Mouse (Mus musculus) spleen, postnatal 36 days (tissue): ENCODE measurements at regions not wholly inside any gene's neighbourhood (a gene's known extent, or its start where the extent isn't known, plus 50 kb on each side); places are given as distances from the start of the nearest gene placed in this dataset.
A peak's percentile ranks its signal among the peaks of the same experiment; 100 is the strongest.

ENCODE experiments used
- DNase-seq, 2 experiments: peaks; one replicate each; pipeline ENCODE4 v3.0.0; 2022; ENCODE audit warnings: low spot score in 2 of 2, mixed read lengths in 1 of 2

DNA sequence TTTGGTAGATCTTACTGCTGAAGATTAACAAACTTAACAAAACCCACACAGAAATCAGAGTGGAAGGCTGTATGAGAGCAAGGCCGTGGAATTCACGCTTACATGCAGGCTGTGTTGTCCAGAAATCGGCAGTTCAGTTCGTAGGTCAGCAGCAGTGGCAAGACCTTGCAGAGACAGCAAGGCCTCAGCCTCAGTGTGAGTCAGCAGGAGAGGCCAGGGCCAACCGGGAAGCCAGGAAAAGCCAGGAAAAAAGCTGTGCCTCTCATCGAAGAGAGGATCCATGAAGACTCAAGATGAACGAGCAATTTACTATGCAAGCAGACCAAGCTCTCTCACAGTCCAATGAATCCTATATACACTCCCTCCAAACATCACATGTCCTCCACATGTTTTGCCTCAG, 103.4 kb upstream of the 1700021F07Rik start:
- no peak for DNase-seq

DNA sequence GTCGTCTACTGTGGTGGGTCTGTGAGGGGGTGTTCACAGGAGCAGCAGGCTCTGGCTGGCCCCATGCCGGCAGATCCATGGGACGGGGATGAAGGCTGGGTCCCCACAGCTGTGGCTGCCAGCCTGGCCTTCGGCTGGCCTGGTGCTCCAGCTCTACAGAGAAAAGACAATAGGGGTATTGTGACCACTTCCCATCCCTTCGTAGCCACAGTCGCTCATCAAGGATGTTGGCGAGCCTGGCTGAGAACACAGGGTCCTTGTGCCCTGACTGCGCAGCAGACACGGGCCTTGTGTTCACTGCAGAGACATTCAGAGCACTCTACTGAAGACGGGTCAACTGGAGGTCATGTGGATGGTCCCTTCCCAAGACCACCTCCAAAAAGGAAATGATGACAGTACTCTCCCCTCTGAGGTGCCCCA, 102.4 kb upstream of the 1700021F07Rik start:
- DNase-seq: no peak

DNA sequence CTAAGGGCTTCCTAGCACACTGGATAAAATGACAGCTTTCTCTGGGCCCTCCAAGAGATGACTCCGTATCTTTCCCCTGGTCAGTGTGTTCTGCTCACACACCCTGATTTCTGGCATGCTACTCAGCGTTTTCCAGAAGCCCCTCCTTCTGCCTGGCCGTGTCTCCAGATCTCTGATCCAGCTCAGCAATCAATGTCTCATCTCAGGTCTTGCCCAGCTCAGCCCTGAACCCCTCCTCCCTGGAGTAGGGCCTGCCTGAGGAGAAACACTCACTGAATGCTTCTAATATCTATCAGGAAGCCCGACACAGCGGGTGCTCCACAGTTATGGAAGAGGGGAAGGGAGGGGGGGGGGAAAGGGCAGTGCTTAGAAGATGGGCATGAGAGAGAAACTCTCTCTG, 101.9 kb upstream of the 1700021F07Rik start:
- no peak for DNase-seq

GRCm38 (mm10) chr2:173424875-173425274, 97.5 kb upstream of the 1700021F07Rik start:
- no peak for DNase-seq

GRCm38 (mm10) chr2:173425754-173426153, 96.6 kb upstream of the 1700021F07Rik start:
- DNase-seq: no peak

DNA sequence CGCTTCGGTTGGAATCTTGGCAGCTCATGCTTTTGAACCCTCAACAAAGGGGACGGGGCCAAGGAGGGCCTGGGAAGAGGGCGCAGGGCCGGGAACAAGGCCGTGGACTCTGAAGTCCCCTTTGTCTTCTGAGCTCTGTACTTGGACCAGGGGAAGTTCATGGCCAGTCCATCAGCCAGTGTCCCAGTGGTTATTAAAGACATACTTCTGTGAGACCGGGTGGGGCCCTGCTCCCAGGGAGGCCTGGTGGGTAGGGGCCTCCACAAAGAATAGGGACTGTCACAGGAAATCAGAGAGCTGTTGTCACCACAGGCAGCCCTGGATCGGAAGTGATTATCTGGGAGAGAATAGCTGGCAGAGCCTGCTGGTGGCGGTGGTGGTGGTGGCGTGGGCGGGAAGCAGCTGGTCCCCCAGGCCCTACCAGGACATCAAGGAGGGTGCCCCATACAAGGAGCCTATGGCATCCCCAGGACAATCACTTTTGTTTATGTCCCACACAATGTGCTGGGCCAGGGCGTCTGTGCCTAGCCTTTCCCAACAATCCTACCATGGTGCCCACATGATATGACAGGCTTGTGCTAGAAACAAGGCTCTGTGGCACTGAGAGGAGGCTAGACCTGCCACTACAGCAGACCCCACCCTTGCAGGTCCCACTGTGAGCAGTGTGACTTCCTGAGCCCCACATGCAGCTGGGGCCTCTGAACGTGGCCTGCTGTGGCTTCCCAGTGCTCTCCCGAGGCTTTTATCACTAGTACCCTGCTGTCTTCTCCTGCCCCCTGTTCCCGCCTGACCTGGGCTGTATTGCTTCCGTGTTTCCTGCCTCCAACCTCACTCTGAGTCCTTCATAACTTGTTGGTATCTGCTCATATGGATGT, 96.0 kb upstream of the 1700021F07Rik start:
- peak in 1 of 2 experiments; percentile 21 for DNase-seq

- no peak for DNase-seq
Observed at GRCm38 (mm10) chr2:173427888-173428450, 94.4 kb upstream of the 1700021F07Rik start.

DNA sequence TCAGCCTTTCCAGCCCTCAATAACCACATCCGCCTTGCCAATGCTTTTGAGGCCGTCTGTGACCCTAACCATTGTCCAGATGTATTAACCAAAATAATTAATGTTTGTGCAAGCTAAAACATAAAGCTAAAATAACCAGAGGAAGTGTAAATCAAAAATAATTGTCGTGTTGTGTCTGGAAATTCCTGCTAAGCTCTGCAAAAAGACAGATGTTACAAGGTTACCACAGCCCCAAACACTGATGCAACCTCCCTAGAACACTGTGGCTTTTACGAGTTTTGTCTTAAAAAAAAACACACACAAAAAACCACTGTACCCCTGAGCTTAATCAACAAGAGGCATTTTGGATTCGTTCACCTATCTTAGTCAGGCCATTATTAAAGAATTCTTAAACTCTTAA, 90.5 kb upstream of the 1700021F07Rik start:
- DNase-seq: no peak

DNA sequence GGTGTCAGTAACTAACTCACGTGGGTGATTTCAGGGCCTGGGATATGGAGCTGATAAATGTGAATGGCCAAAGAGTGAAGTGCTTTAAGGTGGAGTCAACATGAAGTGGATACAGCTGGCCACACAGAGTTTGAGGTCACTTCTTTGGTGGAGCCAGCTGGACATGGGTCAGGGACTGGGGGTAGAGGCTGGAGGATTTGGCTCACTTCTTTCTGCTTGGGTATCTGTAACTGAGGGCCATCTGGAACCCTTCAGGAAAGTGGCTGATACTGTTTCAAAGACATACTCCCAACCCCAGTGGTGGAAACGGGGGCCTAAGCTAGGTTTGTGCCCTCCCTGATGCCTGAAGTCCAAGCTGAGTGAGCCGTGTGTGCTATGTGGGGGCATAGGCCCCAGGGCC, 90.1 kb upstream of the 1700021F07Rik start:
- DNase-seq: no peak

DNA sequence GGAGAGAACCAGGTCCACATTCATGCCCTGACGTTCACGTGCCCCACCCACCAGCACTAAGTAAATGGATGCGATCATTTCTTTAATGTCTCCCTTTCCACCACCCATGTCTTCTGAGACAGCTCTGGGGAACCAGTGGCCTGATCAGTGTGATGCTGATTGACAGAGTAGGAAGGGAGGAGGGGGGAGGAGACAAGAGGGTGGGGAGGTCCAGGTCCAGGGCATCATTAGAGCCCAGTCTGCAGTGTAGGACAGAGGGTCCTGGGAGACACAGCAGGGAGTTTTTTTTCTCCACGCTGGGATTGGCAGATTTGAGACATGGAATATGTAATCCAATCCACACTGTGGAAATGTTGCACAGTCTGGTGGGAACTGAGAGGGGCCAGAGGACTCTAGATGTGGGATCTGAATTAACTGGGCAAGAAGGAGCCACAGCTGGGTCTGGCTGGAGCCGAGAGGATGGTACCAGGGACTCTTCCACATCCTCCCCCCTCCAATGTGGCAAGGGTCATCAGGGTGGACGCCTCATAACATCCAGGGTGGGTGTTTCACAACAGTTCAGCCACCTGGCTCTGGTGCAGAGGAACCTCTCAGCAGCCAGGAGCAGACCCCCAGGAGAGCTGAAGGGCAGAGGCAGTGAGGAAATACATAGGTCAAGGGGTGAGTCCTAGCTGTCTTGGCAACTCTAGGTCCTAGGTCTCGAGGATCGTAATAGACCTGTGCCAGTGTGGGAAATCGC, 89.3 kb upstream of the 1700021F07Rik start:
- DNase-seq: no peak

DNA sequence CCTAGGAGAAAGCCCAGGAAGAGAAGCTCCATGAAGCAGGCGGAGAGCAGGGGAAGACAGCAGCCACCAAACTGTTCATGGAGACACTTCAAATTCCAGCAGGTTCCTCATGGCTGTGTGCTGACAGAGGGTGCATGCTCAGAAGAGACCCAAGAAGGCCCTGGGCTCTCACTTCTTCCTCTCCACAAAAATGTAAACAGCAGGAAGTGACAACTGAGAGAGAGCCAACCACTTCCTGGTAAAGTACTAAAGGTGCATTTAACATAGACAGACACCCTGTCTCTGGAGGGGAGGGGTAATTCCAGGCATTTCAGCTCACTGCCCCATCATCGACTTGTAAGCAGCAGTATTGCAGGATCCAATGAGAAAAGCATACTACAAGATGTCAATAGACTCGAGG, 85.8 kb upstream of the 1700021F07Rik start:
- peak; percentile 70 to 77 for DNase-seq

DNA sequence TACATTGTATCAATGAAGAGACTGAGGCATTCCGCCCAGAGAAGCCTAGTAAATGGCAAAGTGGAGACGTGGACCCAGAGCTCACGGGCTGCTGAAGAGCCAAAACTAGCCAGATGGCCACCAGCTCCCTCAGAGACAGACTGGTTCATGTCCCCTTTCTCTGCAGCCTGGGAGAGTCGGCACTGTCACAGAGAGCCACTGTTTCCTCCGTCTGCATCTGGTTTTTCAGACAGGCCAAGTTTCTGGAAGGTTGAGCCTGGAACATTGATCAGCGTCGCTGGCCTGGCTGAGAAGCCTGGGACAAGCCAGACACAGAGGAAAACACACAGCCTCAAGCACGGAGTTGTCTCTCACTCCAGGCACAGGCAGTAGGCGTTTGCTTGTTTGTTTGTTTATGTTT, 83.4 kb upstream of the 1700021F07Rik start:
- no peak for DNase-seq

- no peak for DNase-seq
Observed at GRCm38 (mm10) chr2:173442056-173442455, 80.3 kb upstream of the 1700021F07Rik start.

DNA sequence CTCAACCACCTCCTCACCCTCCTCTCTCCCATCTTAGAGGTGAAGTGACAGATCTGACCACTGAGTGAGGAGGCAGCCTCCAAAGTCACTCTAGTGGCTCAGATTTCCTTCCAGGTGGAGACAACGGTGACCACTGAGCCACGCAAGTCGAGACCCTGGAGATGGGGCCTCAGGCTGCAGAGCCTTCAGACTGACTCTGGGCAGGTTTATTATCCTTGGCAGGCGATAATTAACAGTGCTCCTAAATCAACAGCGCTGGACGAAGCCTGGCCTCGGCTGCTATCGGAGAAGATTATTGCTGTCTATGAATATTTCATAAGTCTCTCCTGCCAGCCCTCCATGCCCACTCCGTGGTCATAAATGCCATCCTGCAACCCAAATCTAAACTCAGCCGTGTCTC, 79.1 kb upstream of the 1700021F07Rik start:
- no peak for DNase-seq

DNA sequence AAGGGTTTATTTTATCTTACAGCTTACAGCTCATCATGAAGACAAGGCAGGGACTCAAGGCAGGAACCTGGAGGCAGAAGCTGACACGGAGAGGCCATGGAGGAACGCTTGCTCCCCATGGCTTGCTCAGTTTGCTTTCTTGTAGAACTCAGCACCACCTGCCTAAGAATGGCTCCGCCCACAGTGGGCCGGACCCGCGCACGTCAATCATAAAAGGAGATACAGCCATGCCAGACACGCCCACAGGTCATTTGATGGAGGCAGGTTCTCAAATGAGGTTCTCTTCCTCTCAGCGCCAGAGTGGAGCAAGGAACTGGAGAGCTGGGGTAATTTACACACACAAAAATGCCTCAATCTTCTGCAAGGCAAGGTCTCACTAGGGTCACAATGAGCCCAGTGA, 78.0 kb upstream of the 1700021F07Rik start:
- DNase-seq: no peak

GRCm38 (mm10) chr2:173445039-173445438, 77.3 kb upstream of the 1700021F07Rik start:
- no peak for DNase-seq

- no peak for DNase-seq
Observed at GRCm38 (mm10) chr2:173448546-173449187, 73.7 kb upstream of the 1700021F07Rik start.

GRCm38 (mm10) chr2:173449198-173449597, 73.2 kb upstream of the 1700021F07Rik start:
- no peak for DNase-seq

- DNase-seq: peak; percentile 53 to 68
Observed at GRCm38 (mm10) chr2:173451993-173452481, 70.3 kb upstream of the 1700021F07Rik start.

DNA sequence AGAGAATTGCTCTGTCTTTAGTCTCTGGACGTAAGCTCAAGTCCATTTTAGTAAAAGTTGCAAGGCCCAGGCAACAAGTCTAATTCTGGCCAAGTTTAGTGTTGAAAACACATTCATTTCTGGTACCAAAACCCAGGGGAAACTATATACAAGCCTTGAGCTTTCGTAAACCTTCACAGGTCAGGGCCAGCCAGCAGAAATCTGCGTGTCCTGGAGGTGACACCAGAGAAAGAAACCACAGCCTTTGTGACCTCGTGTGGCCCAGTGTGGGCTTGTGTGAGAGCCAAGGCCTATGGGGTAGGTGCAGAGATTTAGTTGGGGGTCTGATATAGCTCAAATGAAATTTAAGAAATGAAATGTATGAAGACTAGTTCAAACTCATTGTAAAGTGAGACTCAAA, 69.6 kb upstream of the 1700021F07Rik start:
- DNase-seq: no peak

DNA sequence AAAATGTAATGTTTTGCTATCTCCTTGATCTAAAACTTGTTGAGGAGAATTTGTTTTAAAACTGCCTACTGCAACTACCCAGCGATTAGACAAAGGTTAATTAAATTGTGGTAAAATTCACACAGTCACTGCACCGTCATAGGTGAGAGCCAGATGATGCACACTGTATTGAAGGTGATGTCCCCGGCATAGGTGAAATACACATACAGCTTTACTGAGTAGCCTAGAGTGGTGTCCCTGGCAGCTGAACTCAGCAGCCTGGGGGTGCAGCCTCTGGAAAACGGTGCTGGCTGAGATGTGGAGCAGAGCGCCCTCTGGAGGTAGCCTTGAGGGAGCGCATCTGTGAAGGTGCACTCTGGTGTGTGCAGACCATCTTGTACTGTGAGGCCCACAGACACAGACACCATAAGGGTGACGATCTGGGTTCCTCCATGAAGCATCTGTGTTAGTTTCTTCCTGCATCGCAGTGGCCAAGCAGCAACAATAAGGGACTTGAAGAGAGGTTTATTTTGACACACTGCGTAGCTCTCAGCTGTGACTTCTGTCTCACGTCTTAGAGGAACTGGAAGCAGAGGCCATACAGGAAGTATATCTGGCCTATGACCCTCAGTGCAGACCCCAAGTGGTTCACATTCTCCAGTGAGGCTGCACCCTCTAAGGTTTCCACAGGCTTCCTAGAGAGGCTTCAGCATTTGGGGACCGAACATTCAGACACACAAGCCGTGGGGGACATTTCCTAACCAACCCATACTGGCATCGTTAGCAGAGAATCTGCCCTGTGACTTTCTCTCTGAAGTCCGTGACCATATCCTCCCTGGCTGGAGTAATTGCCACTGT, 68.6 kb upstream of the 1700021F07Rik start:
- peak in 1 of 2 experiments; percentile 38 for DNase-seq
